Mouse (Mus musculus): ENCODE results near the gene Ralgapa2. TPM values are rescaled to one million over a fixed set of nuclear protein-coding genes. Genes with fewer than 3 reads are reported as not detected.

Gene Ralgapa2
- polyA plus RNA-seq, 1 experiment: 26.6 TPM

DNA sequence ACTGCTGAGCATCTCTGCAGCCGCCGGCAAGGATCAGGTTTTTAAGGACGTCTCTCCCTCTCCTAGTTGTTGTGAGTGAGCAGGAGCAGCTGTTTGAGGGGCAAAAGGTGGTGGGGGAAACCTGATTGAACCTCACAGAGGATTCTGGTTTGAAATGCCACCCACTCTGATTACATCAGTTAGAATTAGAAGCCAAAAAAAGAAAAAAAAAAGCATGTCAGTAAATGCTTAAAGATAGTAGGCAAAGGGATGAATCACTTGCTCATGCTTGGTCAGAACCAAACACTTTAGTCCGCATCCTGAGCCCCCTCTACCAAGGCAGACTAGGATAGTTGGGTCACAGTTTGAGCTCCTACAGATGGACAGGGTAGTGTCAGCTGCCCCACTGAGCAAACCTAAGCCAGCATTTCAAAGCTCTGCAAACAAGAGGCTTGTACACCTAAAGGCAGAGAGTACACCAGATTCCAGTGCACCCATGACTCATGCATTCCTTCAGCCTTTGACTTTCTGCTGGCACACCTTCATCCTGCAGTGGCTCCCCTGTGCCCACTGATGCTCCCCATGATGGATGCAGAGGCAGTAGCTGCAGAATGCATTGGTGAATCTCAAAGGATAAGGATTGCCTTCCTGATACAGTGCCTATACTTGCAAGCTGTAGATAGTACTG is 265.6 kb downstream of the Ralgapa2 start:
- Histone ChIP-seq H3K9ac (ENCODE audit: low read depth, poor library complexity, severe bottlenecking) (no peak overlapping the region), H3K4me1 (ENCODE audit: control insufficient read depth, insufficient read depth, low read length) (peaks cover 4% of the 10 kb centered on the region), H3K27ac (ENCODE audit: insufficient read depth, low read length) (no peak overlapping the region), H3K9me3 (replicated peaks; ENCODE audit: control insufficient read depth, insufficient read depth, low read length, poor library complexity, severe bottlenecking) (no peaks in the 10 kb centered on the region), H3K4me3 (ENCODE audit: low read depth, low read length) (no peak overlapping the region), H3K27me3 (ENCODE audit: control insufficient read depth, insufficient read depth, low read length, poor library complexity, severe bottlenecking) (no peaks in the 10 kb centered on the region), H3K36me3 (ENCODE audit: control insufficient read depth, insufficient read depth, low read length, poor library complexity, severe bottlenecking) (no peaks in the 10 kb centered on the region)
- TF ChIP-seq POLR2A (IDR thresholded peaks at IDR 0.05; ENCODE audit: insufficient read depth, low read length): no peak
- TF ChIP-seq CTCF (IDR thresholded peaks at IDR 0.05; ENCODE audit: low read depth, low read length): no peak
- TF ChIP-seq EP300 (IDR thresholded peaks at IDR 0.05; ENCODE audit: insufficient read depth, low read depth, low read length): no peak

DNA sequence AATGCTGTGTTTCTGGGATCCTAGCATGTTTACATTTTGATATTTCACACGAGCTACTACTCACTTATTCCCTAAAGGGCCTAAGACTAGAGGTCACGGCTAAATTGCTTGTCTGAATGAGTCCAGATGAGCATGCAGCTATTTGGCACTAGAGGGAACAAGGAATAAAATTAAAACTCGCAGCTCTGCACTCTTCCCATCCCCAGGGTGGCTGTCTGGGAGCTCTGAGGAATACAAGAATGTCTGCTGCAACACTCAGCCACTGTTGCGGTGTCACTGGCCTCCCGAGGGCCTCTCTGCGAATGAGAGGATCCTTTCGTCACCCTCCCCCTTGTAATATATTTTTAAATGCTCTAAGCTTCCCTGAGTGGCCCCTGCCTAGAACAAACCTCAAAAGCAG is 266.7 kb downstream of the Ralgapa2 start:
- Histone ChIP-seq H3K9me3 (replicated peaks; ENCODE audit: control insufficient read depth, insufficient read depth, low read length, poor library complexity, severe bottlenecking) (no peaks in the 10 kb centered on the region), H3K27ac (ENCODE audit: insufficient read depth, low read length) (no peak overlapping the region), H3K9ac (ENCODE audit: low read depth, poor library complexity, severe bottlenecking) (no peak overlapping the region), H3K4me3 (ENCODE audit: low read depth, low read length) (no peak overlapping the region), H3K4me1 (ENCODE audit: control insufficient read depth, insufficient read depth, low read length) (peaks cover 4% of the 10 kb centered on the region), H3K27me3 (ENCODE audit: control insufficient read depth, insufficient read depth, low read length, poor library complexity, severe bottlenecking) (no peaks in the 10 kb centered on the region), H3K36me3 (ENCODE audit: control insufficient read depth, insufficient read depth, low read length, poor library complexity, severe bottlenecking) (no peaks in the 10 kb centered on the region)
- TF ChIP-seq POLR2A (IDR thresholded peaks at IDR 0.05; ENCODE audit: insufficient read depth, low read length): no peak
- TF ChIP-seq EP300 (IDR thresholded peaks at IDR 0.05; ENCODE audit: insufficient read depth, low read depth, low read length): no peak

DNA sequence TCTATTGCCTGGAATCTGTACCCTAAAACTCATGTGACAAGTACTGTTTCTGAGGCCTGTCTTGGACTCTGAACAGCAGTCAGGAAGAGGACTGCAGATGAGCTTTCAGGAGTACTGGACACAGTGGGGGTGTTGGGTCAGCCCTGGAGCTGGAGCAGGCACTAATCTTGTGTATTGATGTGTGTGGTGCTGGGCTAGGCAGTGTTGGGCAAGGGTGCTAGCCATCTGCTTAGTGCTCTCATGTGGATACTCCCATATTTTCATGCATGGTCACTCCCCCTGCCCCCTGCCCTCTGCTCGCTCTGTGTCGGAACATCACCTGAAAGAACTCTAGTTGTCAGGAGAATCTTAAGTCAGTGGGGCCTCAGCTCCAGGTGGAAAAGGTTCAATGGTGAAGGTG is 268.1 kb downstream of the Ralgapa2 start:
- Histone ChIP-seq H3K4me3 (ENCODE audit: low read depth, low read length) (no peak overlapping the region), H3K27me3 (ENCODE audit: control insufficient read depth, insufficient read depth, low read length, poor library complexity, severe bottlenecking) (no peaks in the 10 kb centered on the region), H3K9me3 (replicated peaks; ENCODE audit: control insufficient read depth, insufficient read depth, low read length, poor library complexity, severe bottlenecking) (no peaks in the 10 kb centered on the region), H3K27ac (ENCODE audit: insufficient read depth, low read length) (no peak overlapping the region), H3K36me3 (ENCODE audit: control insufficient read depth, insufficient read depth, low read length, poor library complexity, severe bottlenecking) (no peaks in the 10 kb centered on the region), H3K9ac (ENCODE audit: low read depth, poor library complexity, severe bottlenecking) (no peak overlapping the region), H3K4me1 (ENCODE audit: control insufficient read depth, insufficient read depth, low read length) (peaks cover 4% of the 10 kb centered on the region)
- no peak for TF ChIP-seq EP300 (IDR thresholded peaks at IDR 0.05; ENCODE audit: insufficient read depth, low read depth, low read length)

DNA sequence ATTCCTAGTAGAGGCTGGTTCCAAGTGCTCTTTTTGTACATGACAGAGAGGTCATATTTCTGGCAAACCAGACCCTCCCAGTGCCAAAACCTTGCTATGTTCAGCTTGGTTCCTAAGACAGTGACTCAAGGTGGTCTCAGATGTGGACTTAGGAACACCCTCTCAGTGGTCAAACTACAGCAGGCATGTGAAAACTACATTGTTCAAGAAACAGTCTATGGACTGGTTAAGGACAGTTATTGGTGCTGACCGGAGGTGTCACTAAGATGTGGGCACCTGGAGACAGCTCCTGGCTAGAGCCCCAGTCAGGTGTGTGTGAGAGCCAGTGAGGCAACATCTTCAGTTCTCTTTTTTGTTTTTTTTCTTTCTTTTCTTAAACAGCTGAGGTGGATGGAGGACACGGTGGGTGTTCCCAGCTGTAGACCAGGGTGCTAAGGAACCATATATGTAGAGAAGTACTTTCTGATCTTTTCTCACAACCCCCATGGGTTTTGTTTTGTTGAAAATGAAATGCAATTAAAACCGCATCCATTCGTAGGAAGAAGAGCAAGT is 272.9 kb downstream of the Ralgapa2 start:
- Histone ChIP-seq H3K27me3 (ENCODE audit: control insufficient read depth, insufficient read depth, low read length, poor library complexity, severe bottlenecking) (no peaks in the 10 kb centered on the region), H3K27ac (ENCODE audit: insufficient read depth, low read length) (no peak overlapping the region), H3K9me3 (replicated peaks; ENCODE audit: control insufficient read depth, insufficient read depth, low read length, poor library complexity, severe bottlenecking) (no peaks in the 10 kb centered on the region), H3K36me3 (ENCODE audit: control insufficient read depth, insufficient read depth, low read length, poor library complexity, severe bottlenecking) (no peaks in the 10 kb centered on the region), H3K4me3 (ENCODE audit: low read depth, low read length) (no peak overlapping the region), H3K9ac (ENCODE audit: low read depth, poor library complexity, severe bottlenecking) (no peak overlapping the region), H3K4me1 (ENCODE audit: control insufficient read depth, insufficient read depth, low read length) (no peaks in the 10 kb centered on the region)
- TF ChIP-seq CTCF (IDR thresholded peaks at IDR 0.05; ENCODE audit: low read depth, low read length) (no peak), EP300 (IDR thresholded peaks at IDR 0.05; ENCODE audit: insufficient read depth, low read depth, low read length) (no peak), POLR2A (IDR thresholded peaks at IDR 0.05; ENCODE audit: insufficient read depth, low read length) (no peak)

DNA sequence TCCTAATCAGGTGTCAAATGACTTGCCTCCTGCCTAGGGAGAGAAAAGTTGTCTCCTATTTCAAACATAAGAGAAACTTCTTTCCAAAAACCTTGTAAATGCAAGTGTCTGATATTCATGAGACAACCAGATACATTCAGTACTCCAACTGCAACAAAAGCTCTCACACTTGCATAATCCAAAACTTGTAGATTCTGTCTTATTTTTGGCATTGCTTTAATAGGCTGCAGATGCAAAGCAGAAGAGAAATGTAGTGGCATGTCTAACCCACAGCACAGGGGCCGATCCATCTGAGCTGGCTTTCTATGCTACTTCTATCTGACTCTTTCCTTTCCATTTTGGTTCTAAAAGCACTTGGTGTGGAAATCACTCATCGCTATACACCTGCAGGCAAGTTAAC is 280.7 kb downstream of the Ralgapa2 start:
- Histone ChIP-seq H3K9ac (ENCODE audit: low read depth, poor library complexity, severe bottlenecking) (no peak overlapping the region), H3K9me3 (replicated peaks; ENCODE audit: control insufficient read depth, insufficient read depth, low read length, poor library complexity, severe bottlenecking) (no peaks in the 10 kb centered on the region), H3K27me3 (ENCODE audit: control insufficient read depth, insufficient read depth, low read length, poor library complexity, severe bottlenecking) (no peaks in the 10 kb centered on the region), H3K4me1 (ENCODE audit: control insufficient read depth, insufficient read depth, low read length) (no peaks in the 10 kb centered on the region), H3K27ac (ENCODE audit: insufficient read depth, low read length) (no peak overlapping the region), H3K36me3 (ENCODE audit: control insufficient read depth, insufficient read depth, low read length, poor library complexity, severe bottlenecking) (no peaks in the 10 kb centered on the region), H3K4me3 (ENCODE audit: low read depth, low read length) (no peak overlapping the region)
- TF ChIP-seq POLR2A (IDR thresholded peaks at IDR 0.05; ENCODE audit: insufficient read depth, low read length): no peak
- no peak for TF ChIP-seq EP300 (IDR thresholded peaks at IDR 0.05; ENCODE audit: insufficient read depth, low read depth, low read length)
- no peak for TF ChIP-seq CTCF (IDR thresholded peaks at IDR 0.05; ENCODE audit: low read depth, low read length)

DNA sequence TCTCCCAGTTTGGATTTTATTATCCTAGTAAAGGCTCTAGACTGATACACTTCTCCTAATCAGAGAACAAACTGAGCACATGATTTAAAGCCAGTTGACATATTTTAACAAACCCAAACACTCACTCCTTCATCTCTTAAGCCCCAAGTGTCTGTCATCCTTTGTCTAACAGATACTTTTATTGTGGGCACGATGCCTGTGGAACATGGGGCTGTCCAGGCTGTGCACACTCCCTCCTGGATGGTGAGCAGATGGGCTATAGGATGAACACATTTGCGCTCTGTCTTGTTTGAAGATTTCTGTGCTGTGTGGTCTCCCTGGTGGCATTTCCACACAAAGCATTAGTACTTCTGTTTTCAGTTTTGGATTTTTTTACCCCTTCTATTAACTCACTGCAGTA is 283.7 kb downstream of the Ralgapa2 start:
- peaks cover 7% of the 10 kb centered on the region; the same call in 1 of the 2 replicates for H3K27me3 ChIP-seq (ENCODE audit: control insufficient read depth, insufficient read depth, low read length, poor library complexity, severe bottlenecking)
- H3K4me3 ChIP-seq (ENCODE audit: low read depth, low read length): no peak overlapping the region
- no peak overlapping the region for H3K9ac ChIP-seq (ENCODE audit: low read depth, poor library complexity, severe bottlenecking)
- H3K4me1 ChIP-seq (ENCODE audit: control insufficient read depth, insufficient read depth, low read length): no peaks in the 10 kb centered on the region
- no peak overlapping the region for H3K27ac ChIP-seq (ENCODE audit: insufficient read depth, low read length)
- H3K9me3 ChIP-seq (replicated peaks; ENCODE audit: control insufficient read depth, insufficient read depth, low read length, poor library complexity, severe bottlenecking): no peaks in the 10 kb centered on the region
- H3K36me3 ChIP-seq (ENCODE audit: control insufficient read depth, insufficient read depth, low read length, poor library complexity, severe bottlenecking): no peaks in the 10 kb centered on the region
- no peak for TF ChIP-seq EP300 (IDR thresholded peaks at IDR 0.05; ENCODE audit: insufficient read depth, low read depth, low read length)
- no peak for TF ChIP-seq CTCF (IDR thresholded peaks at IDR 0.05; ENCODE audit: low read depth, low read length)
- no peak for TF ChIP-seq POLR2A (IDR thresholded peaks at IDR 0.05; ENCODE audit: insufficient read depth, low read length)

All from ES-Bruce4 (cell line).